ENCODE assay signal across 20 mouse cellular contexts in genomic region chr17:51370990-51371389, GRCm38 (mm10).
DNase-seq lines count a peak whose midpoint lies in the region; ATAC-seq and TF ChIP-seq lines count a peak whose summit lies in the region.
"Had no signal": no experiment of that assay in that cellular context is flagged by ENCODE, and none has a peak within 500 bp of the region (broad histone marks: within the 10 kb centered on the region; RNA-seq: fewer than 3 reads in every experiment).

No protein-coding gene starts in this region.

- peak; percentile 52 for DNase-seq in forebrain, embryonic 14.5 days (ENCODE audit: low spot score)
- peak; percentile 21 for DNase-seq in hindbrain, postnatal 0 days (ENCODE audit: low spot score)
- no peak for DNase-seq in right cerebral cortex, postnatal 14 days
- DNase-seq: adrenal gland, postnatal 25 days; cerebellum, adult 2 months; cerebellum, postnatal 36 days; heart, postnatal 10 days; kidney, adult 18-20 months; kidney, postnatal 14 days; left cerebral cortex, postnatal 4 days; liver; lung, postnatal 10 days had no signal

- H3K36me3 ChIP-seq in forebrain, embryonic 14.5 days (ENCODE audit: control insufficient read depth, insufficient read depth, low read length), result no peaks in the 10 kb centered on the region
- no peaks in the 10 kb centered on the region for H3K36me3 ChIP-seq in forebrain, embryonic 13.5 days (ENCODE audit: poor library complexity, severe bottlenecking)
- H3K36me3 ChIP-seq in hindbrain, postnatal 0 days (ENCODE audit: insufficient read depth, low read length), result no peaks in the 10 kb centered on the region
- H3K36me3 ChIP-seq in hindbrain, embryonic 12.5 days, result no peaks in the 10 kb centered on the region
- H3K36me3 ChIP-seq in midbrain, embryonic 13.5 days, result no peaks in the 10 kb centered on the region
- H3K36me3 ChIP-seq in kidney, embryonic 16.5 days (ENCODE audit: insufficient read depth, low read length), result no peaks in the 10 kb centered on the region

- no peak overlapping the region for H3K4me2 ChIP-seq in forebrain, embryonic 14.5 days (ENCODE audit: low read length)
- no peak overlapping the region for H3K4me2 ChIP-seq in forebrain, embryonic 13.5 days
- H3K4me2 ChIP-seq in hindbrain, postnatal 0 days (ENCODE audit: low read depth, low read length), result no peak overlapping the region
- no peak overlapping the region for H3K4me2 ChIP-seq in hindbrain, embryonic 12.5 days (replicated peaks)
- H3K4me2 ChIP-seq in midbrain, embryonic 13.5 days (replicated peaks), result no peak overlapping the region
- no peak overlapping the region for H3K4me2 ChIP-seq in kidney, embryonic 16.5 days (replicated peaks; ENCODE audit: low read depth, low read length)
- H3K4me2 ChIP-seq: heart, embryonic 11.5 days had no signal

- H3K27ac ChIP-seq in forebrain, embryonic 14.5 days (ENCODE audit: low read depth, low read length), result no peak overlapping the region
- H3K27ac ChIP-seq in forebrain, embryonic 13.5 days, result no peak overlapping the region
- H3K27ac ChIP-seq in hindbrain, postnatal 0 days, result no peak overlapping the region
- H3K27ac ChIP-seq in hindbrain, embryonic 12.5 days, result no peak overlapping the region
- 0 out of 2 replicates have a peak overlapping the region, but pooled peaks have one; percentile 1 for H3K27ac ChIP-seq in midbrain, embryonic 13.5 days
- no peak overlapping the region for H3K27ac ChIP-seq in kidney, embryonic 16.5 days (ENCODE audit: low read length)

- no peak overlapping the region for H3K9ac ChIP-seq in forebrain, embryonic 14.5 days (ENCODE audit: low read length)
- H3K9ac ChIP-seq in forebrain, embryonic 13.5 days, result no peak overlapping the region
- H3K9ac ChIP-seq in hindbrain, postnatal 0 days (replicated peaks; ENCODE audit: low read length), result no peak overlapping the region
- no peak overlapping the region for H3K9ac ChIP-seq in hindbrain, embryonic 12.5 days
- H3K9ac ChIP-seq in midbrain, embryonic 13.5 days (replicated peaks), result no peak overlapping the region
- H3K9ac ChIP-seq in kidney, embryonic 16.5 days (replicated peaks; ENCODE audit: low read length), result no peak overlapping the region

- H3K4me3 ChIP-seq in forebrain, embryonic 14.5 days (ENCODE audit: low read depth, low read length), result no peak overlapping the region
- no peak overlapping the region for H3K4me3 ChIP-seq in forebrain, embryonic 13.5 days
- H3K4me3 ChIP-seq in hindbrain, postnatal 0 days (ENCODE audit: low read length), result no peak overlapping the region
- H3K4me3 ChIP-seq in hindbrain, embryonic 12.5 days, result no peak overlapping the region
- H3K4me3 ChIP-seq in midbrain, embryonic 13.5 days (replicated peaks), result no peak overlapping the region
- no peak overlapping the region for H3K4me3 ChIP-seq in kidney, embryonic 16.5 days (ENCODE audit: low read length)
- H3K4me3 ChIP-seq: megakaryocyte, embryonic 14.5 days; myocyte had no signal

- no peak for ATAC-seq in forebrain, embryonic 14.5 days
- ATAC-seq in forebrain, embryonic 13.5 days, result no peak
- no peak for ATAC-seq in hindbrain, postnatal 0 days
- no peak for ATAC-seq in hindbrain, embryonic 12.5 days (ENCODE audit: low FRiP score)
- ATAC-seq in midbrain, embryonic 13.5 days, result peak; percentile 77
- no peak for ATAC-seq in kidney, embryonic 16.5 days (ENCODE audit: low FRiP score, low TSS enrichment)
- ATAC-seq in megakaryocyte, adult 5-6 weeks (ENCODE audit: poor library complexity, severe bottlenecking), result no peak

- no peaks in the 10 kb centered on the region for H3K27me3 ChIP-seq in forebrain, embryonic 14.5 days (replicated peaks; ENCODE audit: control insufficient read depth, insufficient read depth, low read length)
- H3K27me3 ChIP-seq in forebrain, embryonic 13.5 days, result no peaks in the 10 kb centered on the region
- H3K27me3 ChIP-seq in hindbrain, postnatal 0 days (ENCODE audit: insufficient read depth, low read length), result no peaks in the 10 kb centered on the region
- no peaks in the 10 kb centered on the region for H3K27me3 ChIP-seq in hindbrain, embryonic 12.5 days
- H3K27me3 ChIP-seq in midbrain, embryonic 13.5 days, result no peaks in the 10 kb centered on the region
- no peaks in the 10 kb centered on the region for H3K27me3 ChIP-seq in kidney, embryonic 16.5 days (ENCODE audit: insufficient read depth, low read length)
- H3K27me3 ChIP-seq: megakaryocyte, embryonic 14.5 days had no signal

- 68% methylated on average over 7 of the region's 7 CpGs for WGBS in forebrain, embryonic 14.5 days
- WGBS in forebrain, embryonic 13.5 days, result 69% methylated on average over 7 of the region's 7 CpGs
- WGBS in hindbrain, postnatal 0 days, result 66% methylated on average over 7 of the region's 7 CpGs
- WGBS in hindbrain, embryonic 12.5 days, result 75% methylated on average over 7 of the region's 7 CpGs
- WGBS in midbrain, embryonic 13.5 days, result 59% methylated on average over 7 of the region's 7 CpGs
- 92% methylated on average over 7 of the region's 7 CpGs for WGBS in kidney, embryonic 16.5 days

- no peak for TF ChIP-seq CTCF in hindbrain, postnatal 0 days (IDR thresholded peaks at IDR 0.05; ENCODE audit: low read depth)

- H3K4me1 ChIP-seq in forebrain, embryonic 14.5 days (ENCODE audit: control insufficient read depth, insufficient read depth, low read length), result peaks cover 10% of the 10 kb centered on the region
- H3K4me1 ChIP-seq in forebrain, embryonic 13.5 days, result peaks cover 16% of the 10 kb centered on the region
- no peaks in the 10 kb centered on the region for H3K4me1 ChIP-seq in hindbrain, postnatal 0 days (ENCODE audit: insufficient read depth, low read length)
- 0 out of 2 replicates have a peak, but pooled peaks cover 5% of the 10 kb centered on the region for H3K4me1 ChIP-seq in hindbrain, embryonic 12.5 days
- peaks cover 14% of the 10 kb centered on the region for H3K4me1 ChIP-seq in midbrain, embryonic 13.5 days (replicated peaks)
- 0 out of 2 replicates have a peak, but pooled peaks cover 4% of the 10 kb centered on the region for H3K4me1 ChIP-seq in kidney, embryonic 16.5 days (ENCODE audit: insufficient read depth, low read length)
- H3K4me1 ChIP-seq: megakaryocyte, embryonic 14.5 days had no signal

- no peaks in the 10 kb centered on the region for H3K9me3 ChIP-seq in forebrain, embryonic 14.5 days (replicated peaks; ENCODE audit: control insufficient read depth, low read length)
- H3K9me3 ChIP-seq in forebrain, embryonic 13.5 days (replicated peaks), result no peaks in the 10 kb centered on the region
- no peaks in the 10 kb centered on the region for H3K9me3 ChIP-seq in hindbrain, postnatal 0 days (ENCODE audit: low read length)
- H3K9me3 ChIP-seq in hindbrain, embryonic 12.5 days (replicated peaks), result no peaks in the 10 kb centered on the region
- H3K9me3 ChIP-seq in midbrain, embryonic 13.5 days, result no peaks in the 10 kb centered on the region
- H3K9me3 ChIP-seq in kidney, embryonic 16.5 days (ENCODE audit: low read length), result no peaks in the 10 kb centered on the region
- H3K9me3 ChIP-seq: megakaryocyte, embryonic 14.5 days had no signal
